Mouse (Mus musculus) MEL (cell line): ENCODE data around the gene Gm37240. TPM values are rescaled to one million over a fixed set of nuclear protein-coding genes. Genes with fewer than 3 reads are reported as not detected.

Experiments
- DNase-seq: peaks from one replicate; pipeline ENCODE4 v3.0.0; 2011; ENCODE audit warnings: low read depth, low spot score
- H3K27ac ChIP-seq: 2 replicates; pipeline ENCODE4 v1.5.1; 2012; ENCODE audit warnings: low read depth, mild to moderate bottlenecking, control low read depth, low read length, moderate library complexity; ENCODE audit not compliant: control insufficient read depth
- H3K27me3 ChIP-seq, 2 experiments: fragments of 150-350 bp in 1 of 2; sonication (generic) in 1 of 2; 2 replicates each; pipeline ENCODE4 v1.6.1; 2012; ENCODE audit warnings: low read length in 2 of 2, mild to moderate bottlenecking in 2 of 2, improper control_type of control experiment in 1 of 2, moderate library complexity in 1 of 2; ENCODE audit not compliant: insufficient read depth in 2 of 2, control insufficient read depth in 1 of 2
- H3K36me3 ChIP-seq, 2 experiments: 2 replicates each; pipeline ENCODE4 v1.6.1; 2012 to 2014; ENCODE audit warnings: low read length in 2 of 2, improper control_type of control experiment in 1 of 2, inconsistent platforms in 1 of 2, mild to moderate bottlenecking in 1 of 2; ENCODE audit not compliant: insufficient read depth in 2 of 2, control insufficient read depth in 1 of 2
- H3K4me1 ChIP-seq, 2 experiments: fragments of 150-350 bp in 1 of 2; sonication (generic) in 1 of 2; 2 replicates each; pipeline ENCODE4 v1.6.1; 2012; ENCODE audit warnings: low read length in 2 of 2, improper control_type of control experiment in 1 of 2, mild to moderate bottlenecking in 1 of 2; ENCODE audit not compliant: insufficient read depth in 2 of 2, control insufficient read depth in 1 of 2
- H3K4me3 ChIP-seq, 2 experiments: fragments of 150-350 bp in 1 of 2; sonication (generic) in 1 of 2; 2 replicates each; pipeline ENCODE4 v1.5.1; 2012; ENCODE audit warnings: low read depth in 2 of 2, low read length in 2 of 2, mild to moderate bottlenecking in 2 of 2, moderate library complexity in 2 of 2, control low read depth in 1 of 2, improper control_type of control experiment in 1 of 2; ENCODE audit not compliant: control insufficient read depth in 1 of 2, insufficient read depth in 1 of 2
- H3K79me2 ChIP-seq: 2 replicates; pipeline ENCODE4 v1.6.1; 2012; ENCODE audit warnings: mild to moderate bottlenecking, low read length, moderate library complexity; ENCODE audit not compliant: control insufficient read depth, poor library complexity, insufficient read depth
- H3K9ac ChIP-seq: 2 replicates; pipeline ENCODE4 v1.6.1; 2012; ENCODE audit warnings: low read depth, mild to moderate bottlenecking, control low read depth, low read length, moderate library complexity; ENCODE audit not compliant: control insufficient read depth, poor library complexity, severe bottlenecking
- H3K9me3 ChIP-seq: fragments of 150-350 bp; sonication (generic); replicated peaks from 2 replicates; pipeline ENCODE4 v1.6.1; 2012; ENCODE audit warnings: mild to moderate bottlenecking, low read length, improper control_type of control experiment, moderate library complexity; ENCODE audit not compliant: insufficient read depth
- BHLHE40 ChIP-seq: IDR thresholded peaks from 2 replicates; pipeline ENCODE4 v1.6.1; 2012; ENCODE audit warnings: low read depth, mild to moderate bottlenecking, inconsistent platforms, low read length, improper control_type of control experiment, borderline replicate concordance
- CTCF ChIP-seq, 3 experiments: IDR thresholded peaks in 2 of 3; conservative IDR thresholded peaks in 1 of 3; 2 replicates each; pipeline ENCODE4 v1.5.1; 2011 to 2012; ENCODE audit warnings: low read length in 3 of 3, low read depth in 2 of 3, mild to moderate bottlenecking in 2 of 3, improper control_type of control experiment in 1 of 3, inconsistent platforms in 1 of 3, mixed read lengths in 1 of 3, moderate library complexity in 1 of 3; ENCODE audit not compliant: control insufficient read depth in 1 of 3, insufficient read depth in 1 of 3, poor library complexity in 1 of 3, severe bottlenecking in 1 of 3
- E2F4 ChIP-seq: IDR thresholded peaks from 2 replicates; pipeline ENCODE4 v1.6.1; 2011; ENCODE audit warnings: low read depth, low read length, improper control_type of control experiment, borderline replicate concordance
- EP300 ChIP-seq, 2 experiments: IDR thresholded peaks; 2 replicates each; pipeline ENCODE4 v1.6.1; 2011; ENCODE audit warnings: improper control_type of control experiment in 2 of 2, low read length in 2 of 2, low read depth in 1 of 2, mild to moderate bottlenecking in 1 of 2
- ETS1 ChIP-seq: IDR thresholded peaks from 2 replicates; pipeline ENCODE4 v1.6.1; 2012; ENCODE audit warnings: low read depth, mild to moderate bottlenecking, inconsistent platforms, low read length, improper control_type of control experiment, moderate library complexity
- GATA1 ChIP-seq: IDR thresholded peaks from 2 replicates; pipeline ENCODE4 v1.6.1; 2011; ENCODE audit warnings: low read depth, low read length, improper control_type of control experiment
- HCFC1 ChIP-seq: IDR thresholded peaks from 2 replicates; pipeline ENCODE4 v1.6.1; 2012; ENCODE audit warnings: low read depth, mild to moderate bottlenecking, inconsistent platforms, low read length, improper control_type of control experiment, moderate library complexity
- JUND ChIP-seq: IDR thresholded peaks from 2 replicates; pipeline ENCODE4 v1.6.1; 2011; ENCODE audit warnings: low read depth, mild to moderate bottlenecking, improper control_type of control experiment, low read length
- MAFK ChIP-seq: IDR thresholded peaks from 2 replicates; pipeline ENCODE4 v1.6.1; 2011; ENCODE audit warnings: low read depth, mild to moderate bottlenecking, low read length, improper control_type of control experiment, borderline replicate concordance
- MAX ChIP-seq: IDR thresholded peaks from 2 replicates; pipeline ENCODE4 v1.6.1; 2011; ENCODE audit warnings: low read length, improper control_type of control experiment
- MAZ ChIP-seq: IDR thresholded peaks from 2 replicates; pipeline ENCODE4 v1.6.1; 2012; ENCODE audit warnings: low read depth, mild to moderate bottlenecking, inconsistent platforms, low read length, improper control_type of control experiment
- MEF2A ChIP-seq: IDR thresholded peaks from 2 replicates; pipeline ENCODE4 v1.6.1; 2014; ENCODE audit warnings: low read depth, mild to moderate bottlenecking, inconsistent platforms, low read length, improper control_type of control experiment; ENCODE audit not compliant: poor library complexity, insufficient replicate concordance, severe bottlenecking; ENCODE audit errors: extremely low read depth
- MXI1 ChIP-seq: IDR thresholded peaks from 2 replicates; pipeline ENCODE4 v1.6.1; 2011; ENCODE audit warnings: mild to moderate bottlenecking, low read depth, low read length, improper control_type of control experiment
- MYC ChIP-seq: IDR thresholded peaks from 2 replicates; pipeline ENCODE4 v1.6.1; 2011; ENCODE audit warnings: low read depth, mild to moderate bottlenecking, low read length, improper control_type of control experiment, moderate library complexity
- NELFE ChIP-seq: IDR thresholded peaks from 2 replicates; pipeline ENCODE4 v1.6.1; 2011; ENCODE audit warnings: low read depth, low read length, improper control_type of control experiment
- NRF1 ChIP-seq: IDR thresholded peaks from 2 replicates; pipeline ENCODE4 v1.6.1; 2014; ENCODE audit warnings: low read depth, mild to moderate bottlenecking, inconsistent platforms, low read length, improper control_type of control experiment, moderate library complexity; ENCODE audit not compliant: poor library complexity, insufficient read depth, severe bottlenecking
- POLR2A ChIP-seq, 2 experiments: IDR thresholded peaks; 2 replicates each; pipeline ENCODE4 v1.6.1; 2011 to 2012; ENCODE audit warnings: low read length in 2 of 2, mild to moderate bottlenecking in 2 of 2, control low read depth in 1 of 2, improper control_type of control experiment in 1 of 2, low read depth in 1 of 2, moderate library complexity in 1 of 2; ENCODE audit not compliant: control insufficient read depth in 1 of 2, insufficient read depth in 1 of 2, poor library complexity in 1 of 2
- POLR2AphosphoS2 ChIP-seq: IDR thresholded peaks from 2 replicates; pipeline ENCODE4 v1.6.1; 2011; ENCODE audit warnings: low read length, improper control_type of control experiment
- POLR2AphosphoS5 ChIP-seq: IDR thresholded peaks from 2 replicates; pipeline ENCODE4 v1.6.1; 2012; ENCODE audit warnings: low read depth, borderline replicate concordance, mild to moderate bottlenecking, inconsistent platforms, low read length, moderate library complexity, mixed read lengths
- RAD21 ChIP-seq: IDR thresholded peaks from 2 replicates; pipeline ENCODE4 v1.6.1; 2011; ENCODE audit warnings: mild to moderate bottlenecking, low read depth, low read length, improper control_type of control experiment
- RCOR1 ChIP-seq: IDR thresholded peaks from 2 replicates; pipeline ENCODE4 v1.6.1; 2012; ENCODE audit warnings: low read depth, mild to moderate bottlenecking, inconsistent platforms, low read length, improper control_type of control experiment
- SIN3A ChIP-seq: IDR thresholded peaks from 2 replicates; pipeline ENCODE4 v1.6.1; 2012; ENCODE audit warnings: low read length, improper control_type of control experiment, inconsistent platforms
- SMC3 ChIP-seq: IDR thresholded peaks from 2 replicates; pipeline ENCODE4 v1.6.1; 2011; ENCODE audit warnings: low read depth, low read length, improper control_type of control experiment
- TAL1 ChIP-seq: IDR thresholded peaks from 2 replicates; pipeline ENCODE4 v1.6.1; 2012; ENCODE audit warnings: mild to moderate bottlenecking, inconsistent platforms, low read length, moderate library complexity, mixed read lengths
- TBP ChIP-seq: IDR thresholded peaks from 2 replicates; pipeline ENCODE4 v1.8.0; 2011; ENCODE audit warnings: low read depth, low read length, improper control_type of control experiment
- UBTF ChIP-seq: IDR thresholded peaks from 2 replicates; pipeline ENCODE4 v1.6.1; 2012; ENCODE audit warnings: low read depth, mild to moderate bottlenecking, inconsistent platforms, low read length, improper control_type of control experiment, moderate library complexity, borderline replicate concordance; ENCODE audit not compliant: insufficient read depth
- USF2 ChIP-seq, 2 experiments: IDR thresholded peaks; 2 replicates each; pipeline ENCODE4 v1.6.1; 2011 to 2012; ENCODE audit warnings: improper control_type of control experiment in 2 of 2, low read length in 2 of 2, borderline replicate concordance in 1 of 2, inconsistent platforms in 1 of 2, low read depth in 1 of 2, mild to moderate bottlenecking in 1 of 2; ENCODE audit not compliant: insufficient read depth in 1 of 2
- ZC3H11A ChIP-seq: IDR thresholded peaks from 2 replicates; pipeline ENCODE4 v1.6.1; 2012; ENCODE audit warnings: low read depth, mild to moderate bottlenecking, inconsistent platforms, low read length, improper control_type of control experiment
- ZKSCAN1 ChIP-seq: IDR thresholded peaks from 2 replicates; pipeline ENCODE4 v1.6.1; 2012; ENCODE audit warnings: low read depth, mild to moderate bottlenecking, inconsistent platforms, low read length, improper control_type of control experiment, moderate library complexity
- polyA plus RNA-seq, 2 experiments: library from polyadenylated mRNA; stranded (reverse) in 1 of 2; unstranded in 1 of 2; fragments of >175 nt in 1 of 2; fragments of >200 nt in 1 of 2; gene quantifications; 2 replicates each; pipeline versions ENCODE4 v1.2.1 to v1.2.4; 2012; ENCODE audit warnings: low replicate concordance in 2 of 2, low read depth in 1 of 2; ENCODE audit not compliant: insufficient read length in 2 of 2, insufficient read depth in 1 of 2, missing spikeins in 1 of 2
- total RNA-seq: library from RNA; depleted of rRNA; stranded (reverse); fragments of 300-350 nt; gene quantifications from 2 replicates; pipeline ENCODE4 v1.2.3, GENCODE M21; 2012

Gm37240 gene
- total and polyA plus RNA-seq, 3 experiments: 0.04 TPM; not detected in 2

DNA sequence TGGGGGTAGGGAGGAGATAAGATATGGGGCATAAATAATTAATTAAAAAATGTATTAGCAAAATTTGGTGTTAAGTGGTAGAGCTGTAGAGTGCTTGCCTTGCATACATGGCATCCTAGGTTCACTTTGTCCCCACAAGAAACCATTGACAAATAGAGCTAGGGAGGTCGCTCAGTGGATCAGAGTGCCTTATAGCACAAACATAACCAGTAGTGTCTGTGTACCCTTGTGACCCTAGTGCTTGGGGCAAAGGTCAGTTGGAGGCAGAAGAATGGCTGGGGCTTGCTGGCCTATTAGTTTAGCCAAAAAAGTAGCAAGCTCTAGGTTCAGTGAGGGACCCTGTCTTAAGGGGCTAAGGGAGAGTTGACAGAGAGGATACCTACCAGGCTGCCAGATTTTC, 1026.6 kb downstream of the Gm37240 start:
- H3K4me1 ChIP-seq: peaks cover 13% of the 10 kb centered on the region in 2 experiments
- H3K4me3 ChIP-seq: no peak overlapping the region
- no peak for DNase-seq
- no peaks in the 10 kb centered on the region for H3K9me3 ChIP-seq
- peaks cover 14% of the 10 kb centered on the region for H3K79me2 ChIP-seq
- H3K27ac ChIP-seq: no peak overlapping the region
- H3K9ac ChIP-seq: no peak overlapping the region
- TF ChIP-seq POLR2AphosphoS2: no peak
- no peak for TF ChIP-seq ZKSCAN1
- no peak for TF ChIP-seq MYC
- TF ChIP-seq UBTF: no peak
- no peak for TF ChIP-seq GATA1
- TF ChIP-seq SIN3A: no peak
- TF ChIP-seq EP300 (IDR thresholded peaks at IDR 0.05; ENCODE audit: low read depth in 1 of 2, low read length in 2 of 2): no peak
- no peak for TF ChIP-seq POLR2AphosphoS5
- TF ChIP-seq HCFC1: no peak
- TF ChIP-seq NELFE: no peak
- no peak for TF ChIP-seq MAFK
- TF ChIP-seq MAZ: no peak
- TF ChIP-seq USF2 (IDR thresholded peaks at IDR 0.05; ENCODE audit: borderline replicate concordance in 1 of 2, insufficient read depth in 1 of 2, low read depth in 1 of 2, low read length in 2 of 2): no peak
- TF ChIP-seq NRF1: no peak
- peaks cover 0 to 29% of the 10 kb centered on the region in 2 experiments; a peak in 3 of 4 replicates for H3K36me3 ChIP-seq
- H3K27me3 ChIP-seq: no peaks in the 10 kb centered on the region

DNA sequence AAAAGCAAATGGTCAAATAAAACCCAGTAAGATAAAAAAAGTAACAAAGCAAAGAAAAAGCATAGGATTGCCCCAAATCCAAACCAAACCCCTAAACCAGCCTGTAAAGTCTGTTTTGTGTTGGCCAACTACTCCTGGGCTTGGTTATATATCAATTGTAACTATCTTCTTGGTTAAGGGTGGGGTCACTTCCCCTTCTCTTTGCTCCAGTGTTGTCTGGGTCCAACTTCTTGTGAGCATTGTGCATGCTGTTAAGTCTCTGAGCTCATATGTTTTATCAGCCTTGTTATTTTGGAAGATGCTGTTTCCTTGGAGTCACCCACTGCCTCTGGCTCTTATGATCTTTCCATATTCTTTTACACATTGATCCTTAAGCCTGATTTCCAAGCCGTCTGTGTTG, 1032.9 kb downstream of the Gm37240 start:
- Histone ChIP-seq H3K4me1 (peaks cover 26 to 30% of the 10 kb centered on the region in 2 experiments), H3K27ac (peak overlapping the region; percentile 82), H3K27me3 (no peaks in the 10 kb centered on the region), H3K9me3 (no peaks in the 10 kb centered on the region), H3K4me3 (no peak overlapping the region), H3K36me3 (peaks cover 0 to 43% of the 10 kb centered on the region in 2 experiments; a peak in 2 of 4 replicates), H3K79me2 (peaks cover 15% of the 10 kb centered on the region), H3K9ac (no peak overlapping the region)
- DNase-seq: peak; percentile 90
- TF ChIP-seq MAX (no peak), RAD21 (no peak), UBTF (no peak), ZKSCAN1 (no peak), JUND (no peak), ZC3H11A (no peak), MYC (0 out of 2 replicates have a peak, but pooled peaks have one; percentile 35), SMC3 (no peak), E2F4 (no peak), BHLHE40 (no peak), ETS1 (peak; percentile 75), RCOR1 (peak; percentile 37; the same call in 1 of the 2 replicates), NRF1 (no peak), USF2 (IDR thresholded peaks at IDR 0.05; ENCODE audit: borderline replicate concordance in 1 of 2, insufficient read depth in 1 of 2, low read depth in 1 of 2, low read length in 2 of 2) (no peak), MXI1 (peak; percentile 66; the same call in 1 of the 2 replicates), NELFE (no peak), EP300 (IDR thresholded peaks at IDR 0.05; ENCODE audit: low read depth in 1 of 2, low read length in 2 of 2) (peak; percentile 66 to 79), TBP (no peak), HCFC1 (no peak), MEF2A (no peak), CTCF (IDR thresholded peaks at IDR 0.05 in 2 of 3, conservative IDR thresholded peaks at IDR 0.05 in 1 of 3; ENCODE audit: control insufficient read depth in 1 of 3, insufficient read depth in 1 of 3, low read depth in 2 of 3, low read length in 3 of 3, poor library complexity in 1 of 3, severe bottlenecking in 1 of 3) (no peak), POLR2AphosphoS2 (no peak), TAL1 (0 out of 2 replicates have a peak, but pooled peaks have one; percentile 25), POLR2A (IDR thresholded peaks at IDR 0.05; ENCODE audit: control insufficient read depth in 1 of 2, insufficient read depth in 1 of 2, low read depth in 1 of 2, low read length in 2 of 2, poor library complexity in 1 of 2) (no peak)
